Mouse (Mus musculus) WW6 (cell line): ENCODE results near the gene Egln1.

Experiments used
- DNase-seq: peaks from one replicate; pipeline ENCODE4 v3.0.0-alpha.2; 2013; ENCODE audit warnings: low read depth, low spot score

The Egln1 gene

GRCm38 (mm10) chr8:124947865-124948732, 1.0 kb downstream of the Egln1 start:
- DNase-seq = no peak

- no peak for DNase-seq
Measured at GRCm38 (mm10) chr8:124944406-124944805, 4.7 kb downstream of the Egln1 start.

DNA sequence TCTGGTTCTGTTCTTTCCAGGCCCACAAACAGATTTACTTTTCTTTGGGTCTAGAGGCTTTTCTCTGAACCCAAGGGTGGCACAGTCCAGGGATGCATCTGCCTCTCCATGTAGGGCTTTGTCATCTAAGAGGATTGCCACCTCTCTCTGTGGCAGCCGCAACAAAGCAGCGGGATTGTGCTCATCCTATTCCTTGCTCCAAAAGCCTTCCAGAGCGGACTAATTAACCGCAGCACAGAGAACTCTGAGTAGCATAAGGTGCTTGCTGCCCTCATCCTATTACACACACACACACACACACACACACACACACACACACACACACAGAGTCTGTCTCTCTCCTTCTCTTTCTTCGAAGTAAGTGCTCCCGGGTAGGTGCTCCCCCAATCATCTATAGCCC, 5.3 kb downstream of the Egln1 start:
- DNase-seq = no peak

GRCm38 (mm10) chr8:124937293-124937692, 11.8 kb downstream of the Egln1 start:
- DNase-seq = no peak

DNA sequence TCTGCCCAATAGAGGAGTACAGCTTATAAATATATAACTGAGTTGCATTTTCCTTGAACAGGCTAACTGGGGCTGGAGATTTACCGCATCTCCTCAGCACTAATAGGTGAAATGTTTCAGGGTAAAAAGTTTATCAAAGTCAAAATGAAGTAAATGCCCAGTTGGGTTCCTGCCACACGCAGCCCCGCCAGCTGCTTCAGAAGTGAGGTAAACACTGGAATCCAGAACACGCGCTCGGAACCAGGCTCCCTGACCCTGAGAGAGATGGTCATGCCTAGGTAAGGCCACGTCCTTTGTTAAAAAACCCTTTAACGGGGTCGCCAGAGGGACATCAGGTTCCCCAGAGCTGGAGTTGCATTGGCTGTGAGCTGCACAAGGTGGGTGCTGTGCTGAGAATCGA, 12.4 kb downstream of the Egln1 start:
- DNase-seq = no peak

GRCm38 (mm10) chr8:124935116-124935515, 14.0 kb downstream of the Egln1 start:
- no peak for DNase-seq

- no peak for DNase-seq
Measured at GRCm38 (mm10) chr8:124932435-124932834, 16.7 kb downstream of the Egln1 start.

DNA sequence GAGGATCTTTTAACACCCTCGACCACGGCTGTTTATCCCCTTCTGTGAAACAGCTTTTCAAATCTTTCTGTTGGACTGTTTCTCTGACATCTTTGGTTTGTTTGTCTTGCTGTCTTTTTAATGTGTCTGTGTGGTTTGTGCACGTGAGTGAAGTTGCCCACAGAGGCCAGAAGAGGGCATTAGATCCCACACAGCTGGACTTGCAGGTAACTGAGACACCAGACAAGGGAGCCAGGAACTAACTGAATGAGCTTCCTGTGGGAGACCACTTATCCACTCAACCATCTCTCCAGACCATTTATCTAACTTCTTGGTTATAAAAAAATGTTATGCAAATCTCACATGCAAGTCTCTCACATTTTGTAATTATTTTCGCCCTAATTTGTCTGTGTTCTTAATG, 18.5 kb downstream of the Egln1 start:
- DNase-seq = no peak

DNA sequence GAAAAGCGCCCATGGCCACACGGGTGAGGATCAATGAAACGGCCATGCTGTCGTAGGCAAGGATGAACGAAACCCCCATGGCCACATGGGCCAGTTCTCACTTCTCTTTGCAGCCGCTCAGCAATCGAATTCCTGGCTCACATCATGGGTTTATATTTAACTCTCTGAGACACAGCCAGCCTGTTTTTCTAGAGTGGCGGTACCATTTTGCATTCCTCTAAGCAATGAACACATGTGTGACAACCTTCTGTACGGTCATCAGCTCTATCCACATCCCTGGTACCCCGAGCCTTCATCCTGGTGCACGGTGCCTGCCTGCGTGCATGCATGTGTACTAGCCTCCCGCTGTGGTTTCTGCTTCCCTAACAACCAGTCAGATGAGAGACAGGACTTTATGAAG, 19.0 kb downstream of the Egln1 start:
- no peak for DNase-seq

- no peak for DNase-seq
Measured at GRCm38 (mm10) chr8:124929006-124929405, 20.1 kb downstream of the Egln1 start.

GRCm38 (mm10) chr8:124926351-124926771, 22.8 kb downstream of the Egln1 start:
- no peak for DNase-seq

GRCm38 (mm10) chr8:124925544-124926266, 23.4 kb downstream of the Egln1 start:
- no peak for DNase-seq

GRCm38 (mm10) chr8:124923971-124924652, 25.0 kb downstream of the Egln1 start:
- DNase-seq = no peak

DNA sequence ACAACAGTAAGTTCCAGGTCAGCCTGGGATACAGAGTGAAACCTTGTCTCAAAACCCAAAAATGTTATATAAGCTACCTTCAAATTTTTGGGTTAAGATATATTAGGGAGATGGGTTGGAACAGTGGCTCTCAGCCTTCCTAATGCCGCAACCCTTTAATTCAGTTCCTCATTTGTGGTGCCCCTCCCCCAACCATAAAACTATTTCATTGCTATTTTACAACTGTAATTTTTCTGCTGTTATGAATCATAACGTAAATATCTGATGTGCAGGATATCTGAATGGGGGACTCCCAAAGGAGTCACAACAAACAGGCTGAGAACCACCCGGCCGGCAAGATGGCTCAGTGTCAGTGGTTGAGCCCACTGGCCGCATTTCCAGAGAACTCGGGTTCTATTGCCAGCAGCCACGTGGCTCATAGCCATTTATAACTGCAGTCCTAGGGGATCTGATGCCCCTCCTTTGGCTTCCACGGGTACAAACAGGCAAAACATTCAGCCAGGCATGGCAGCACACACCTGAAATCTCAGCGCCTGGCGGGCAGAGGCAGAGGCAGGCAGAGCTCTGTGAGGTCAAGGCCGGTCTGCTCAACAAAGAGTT, 26.5 kb downstream of the Egln1 start:
- DNase-seq = no peak

- no peak for DNase-seq
Measured at GRCm38 (mm10) chr8:124921369-124922279, 27.5 kb downstream of the Egln1 start.

DNA sequence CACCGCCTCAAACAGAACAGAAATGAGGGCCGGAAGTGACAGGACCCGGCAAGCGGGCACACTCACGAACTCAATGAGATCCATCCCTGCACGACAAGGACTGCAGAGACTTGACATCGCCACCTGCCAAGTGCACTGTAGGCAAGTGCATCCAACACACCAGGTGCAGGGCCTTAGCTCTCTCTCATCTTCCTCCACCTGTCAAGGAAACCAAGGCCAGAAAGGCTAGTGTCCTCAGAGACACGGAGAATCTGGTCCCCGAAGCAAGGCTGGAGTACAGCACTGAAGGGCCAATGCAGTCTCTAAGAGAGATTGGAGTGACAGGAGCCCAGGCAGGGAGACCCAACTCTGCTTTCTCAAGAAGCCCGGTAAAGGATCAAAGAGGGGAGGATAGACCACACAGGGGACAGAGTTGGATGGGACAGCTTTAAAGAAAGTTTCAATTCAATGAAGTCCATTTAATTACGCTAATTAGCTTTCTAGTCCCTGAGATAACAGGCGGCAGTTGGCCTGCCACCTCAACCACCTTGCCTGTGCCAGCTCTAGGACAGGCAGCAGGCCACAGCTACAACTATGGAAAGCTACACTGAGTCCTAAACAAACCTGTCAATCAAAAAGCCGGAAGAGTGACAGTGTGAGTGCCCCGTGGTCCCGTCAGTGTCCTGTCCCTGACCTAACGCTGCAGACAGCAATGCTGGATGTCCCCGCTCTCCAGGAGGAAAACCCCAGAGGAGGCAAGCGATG, 31.2 kb downstream of the Egln1 start:
- DNase-seq = no peak

DNA sequence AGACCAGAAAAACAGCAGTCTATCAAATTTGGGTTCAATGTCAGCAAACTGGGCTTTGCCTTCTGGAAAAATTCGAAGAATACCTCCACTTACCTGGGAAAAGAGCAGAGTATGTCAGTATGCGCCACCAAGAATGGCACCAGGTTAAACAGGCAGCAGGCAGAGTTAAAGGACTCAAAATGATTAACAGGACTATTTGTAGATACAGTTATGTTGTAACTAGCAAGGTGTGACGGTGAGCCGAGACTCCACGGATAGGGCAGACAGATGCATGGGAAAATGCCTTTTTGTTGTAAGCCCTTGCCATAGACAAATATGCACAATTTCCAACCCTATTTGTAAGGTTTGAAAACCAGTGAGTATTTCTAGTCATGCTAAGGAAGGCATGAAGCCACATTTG, 35.1 kb downstream of the Egln1 start:
- no peak for DNase-seq

DNA sequence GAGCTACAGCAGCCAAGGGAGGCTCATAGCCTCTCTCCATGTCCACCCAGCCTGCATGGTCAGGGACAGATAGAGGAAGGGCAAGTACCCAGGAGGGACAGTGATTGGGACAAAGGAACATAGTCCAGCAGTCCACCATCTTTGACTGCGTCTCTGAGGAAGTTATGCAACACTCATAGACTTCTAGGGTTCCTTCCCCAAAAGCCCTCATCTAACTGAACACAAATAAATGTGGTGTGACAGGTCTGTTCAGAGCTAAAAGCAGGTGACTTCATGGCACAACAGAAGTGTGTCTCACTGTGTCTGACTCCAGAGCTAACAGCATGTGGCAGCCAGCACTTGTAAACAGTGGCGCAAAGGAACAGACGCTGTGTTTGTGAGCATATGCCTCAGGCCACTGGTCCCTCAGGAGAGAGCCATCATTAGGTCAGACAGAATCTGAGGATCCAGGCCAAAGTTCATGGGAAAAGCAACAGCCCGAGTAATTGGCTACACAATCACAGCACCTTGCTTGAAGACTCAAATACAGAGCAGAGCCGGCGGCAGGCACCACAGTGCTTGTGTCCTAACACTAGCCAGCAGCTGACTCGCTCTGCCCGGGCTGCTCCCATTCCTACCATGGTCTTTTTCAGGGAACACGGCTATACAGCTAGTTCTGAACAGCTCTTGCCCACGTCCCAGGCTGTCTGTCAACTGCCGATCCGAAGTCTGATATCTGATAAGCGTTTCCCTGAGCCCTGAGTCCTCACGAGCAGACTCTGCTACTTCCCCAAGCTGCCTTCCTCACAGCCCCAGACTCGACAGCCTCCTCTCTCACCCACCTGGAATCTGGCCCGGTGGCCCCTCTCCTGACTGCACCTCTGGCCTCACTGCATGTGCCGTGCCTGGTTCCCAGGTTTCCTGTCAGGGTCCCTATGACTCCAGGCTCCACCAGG, 36.9 kb downstream of the Egln1 start:
- no peak for DNase-seq

DNA sequence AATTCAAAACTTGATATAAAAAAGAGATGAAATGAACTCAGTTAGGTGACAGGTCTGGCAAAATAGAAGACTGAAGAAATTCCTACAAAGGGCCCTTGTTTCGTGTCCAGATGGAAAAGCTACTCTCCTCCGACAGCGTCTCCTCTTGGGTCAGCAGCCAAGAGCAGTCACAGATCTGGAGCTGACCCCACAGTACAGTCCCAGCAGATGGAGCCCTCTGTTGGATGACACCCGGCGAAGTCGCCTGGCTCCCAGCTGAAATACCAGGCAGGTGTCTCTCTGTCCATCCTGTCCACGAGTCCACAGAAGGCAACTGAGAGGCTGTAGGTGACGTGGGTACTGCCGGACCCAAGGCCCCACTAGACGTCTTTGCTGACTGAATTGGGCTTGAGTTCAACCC, 38.8 kb downstream of the Egln1 start:
- DNase-seq = no peak
